Mouse (Mus musculus) small intestine, adult 2 months (tissue): ENCODE results near the gene Efnb3.

Source experiments
- CTCF ChIP-seq: fragments of 200-500 bp; IDR thresholded peaks from 2 replicates; pipeline ENCODE4 v1.5.1; 2012; ENCODE audit warnings: low read depth, mild to moderate bottlenecking, control low read depth, inconsistent platforms, low read length, moderate library complexity, mixed read lengths; ENCODE audit not compliant: insufficient replicate concordance, insufficient read length; ENCODE audit errors: extremely low read depth
- POLR2A ChIP-seq: fragments of 200-500 bp; IDR thresholded peaks from 2 replicates; pipeline ENCODE4 v1.6.1; 2012; ENCODE audit warnings: low read depth, mild to moderate bottlenecking, control low read depth, inconsistent platforms, low read length, moderate library complexity

DNA sequence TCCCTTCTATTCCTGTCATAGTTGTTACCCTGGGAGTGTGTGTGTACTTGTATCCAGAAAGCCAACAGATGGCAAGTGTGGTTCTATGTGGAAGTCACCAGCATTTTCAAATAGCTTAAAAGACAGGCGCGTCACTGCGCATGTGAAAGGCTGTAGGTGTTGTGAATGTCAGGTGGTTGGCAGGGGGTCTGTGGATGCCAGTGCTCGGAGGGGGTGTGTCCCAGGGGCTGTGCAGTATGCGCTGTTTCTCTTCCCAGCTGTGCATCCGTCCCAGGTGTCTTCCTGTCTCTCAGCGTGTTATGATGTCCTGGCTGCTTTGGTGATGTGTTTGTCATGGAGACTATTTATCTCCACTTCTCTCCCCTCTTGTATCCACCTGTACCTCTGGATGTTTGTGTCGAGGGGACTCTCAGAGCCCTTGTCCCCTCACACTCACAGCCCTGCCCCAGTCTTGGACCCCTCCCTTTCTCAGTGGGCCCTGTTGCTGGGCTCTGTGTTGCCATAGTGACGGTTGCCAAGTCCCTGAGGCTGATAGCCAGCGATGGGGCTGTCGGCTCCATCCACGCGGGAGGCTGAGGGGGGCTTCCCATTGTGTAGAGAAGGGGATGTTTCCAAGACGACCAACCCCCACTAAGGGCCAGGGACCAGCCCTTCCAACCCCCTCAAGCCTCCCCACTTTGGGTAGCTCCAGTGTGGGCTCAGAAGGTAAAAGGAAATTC is 7.2 kb downstream of the Efnb3 start:
- TF ChIP-seq POLR2A, result no peak
- TF ChIP-seq CTCF, result no peak
